Mouse (Mus musculus) liver (tissue): ENCODE measurements around the gene AW549877.

Experiments used
- DNase-seq: peaks from one replicate; pipeline ENCODE4 v3.0.0-alpha.2; 2020; ENCODE audit warnings: mixed read lengths

Gene AW549877

GRCm38 (mm10) chr15:3995448-3996266 lies at the start of gene AW549877:
Gene AW549877, minus strand, starts transcription at chr15:3995744.
- peak; percentile 97 for DNase-seq

GRCm38 (mm10) chr15:4043032-4043471 lies 47.5 kb upstream of the AW549877 start:
- DNase-seq: peak; percentile 7

GRCm38 (mm10) chr15:4042423-4042822 lies 46.9 kb upstream of the AW549877 start:
- no peak for DNase-seq

- DNase-seq: no peak
These were observed 37.8 kb upstream of the AW549877 start for GRCm38 (mm10) chr15:4033168-4034004.

- DNase-seq: no peak
These were observed 33.4 kb upstream of the AW549877 start for GRCm38 (mm10) chr15:4028960-4029359.

GRCm38 (mm10) chr15:4028411-4028700 lies 32.8 kb upstream of the AW549877 start:
- DNase-seq: no peak

GRCm38 (mm10) chr15:4027671-4028410 lies 32.3 kb upstream of the AW549877 start:
- no peak for DNase-seq

- DNase-seq: peak; percentile 75
These were observed 31.5 kb upstream of the AW549877 start for GRCm38 (mm10) chr15:4026831-4027584.

DNA sequence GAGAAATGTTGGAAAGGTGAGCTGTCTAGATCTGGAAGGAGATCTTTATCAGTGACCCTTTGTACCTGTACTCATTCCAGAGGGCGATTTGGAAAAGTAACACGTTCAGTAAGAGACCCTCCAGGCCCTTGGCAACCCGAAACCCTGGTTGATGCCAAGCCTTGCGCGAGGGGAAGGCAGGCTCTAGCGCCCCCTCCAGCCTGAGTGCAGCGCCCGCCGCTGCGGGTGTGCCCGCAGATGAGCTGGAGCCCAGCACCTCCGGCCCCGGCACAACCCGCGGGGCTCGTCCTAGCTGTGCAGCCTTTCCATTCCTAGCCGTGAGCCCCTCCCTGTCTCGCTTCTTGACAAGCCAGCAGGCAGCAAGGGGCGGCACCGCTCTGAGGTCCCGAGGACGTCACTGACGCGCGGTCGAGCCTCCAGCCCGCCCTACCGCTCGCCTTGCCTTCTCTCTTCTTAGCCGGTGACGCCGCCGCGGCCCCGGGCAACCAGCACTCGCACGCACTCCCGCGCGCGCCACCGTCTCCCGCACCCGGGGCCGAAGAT lies 30.8 kb upstream of the AW549877 start, which contains the start of gene Oxct1:
Gene Oxct1, plus strand, starts transcription at position 153 of the 543 bp plus-strand sequence.
- DNase-seq: peak; percentile 85

- no peak for DNase-seq
These were observed 30.0 kb upstream of the AW549877 start for GRCm38 (mm10) chr15:4025508-4025904.

- no peak for DNase-seq
These were observed 29.4 kb upstream of the AW549877 start for GRCm38 (mm10) chr15:4024726-4025507.

DNA sequence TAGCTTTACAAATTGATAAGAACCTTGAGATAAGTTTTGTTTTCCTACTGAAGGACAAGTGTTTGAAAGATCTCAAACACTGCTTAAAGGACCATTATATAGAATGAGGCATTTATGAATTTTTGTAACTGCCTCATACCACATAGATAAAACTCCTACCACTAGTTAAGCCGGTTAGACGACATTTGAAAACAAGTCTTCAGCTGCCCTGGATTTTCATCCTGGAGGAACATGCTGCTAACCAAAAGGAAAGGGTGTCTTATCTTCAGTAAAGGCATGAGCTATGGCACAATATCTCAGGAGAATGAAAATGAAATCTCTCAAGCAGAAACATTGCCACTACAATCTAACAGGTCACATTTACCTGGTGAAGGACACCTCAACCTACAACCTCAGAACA lies 28.2 kb upstream of the AW549877 start:
- DNase-seq: no peak

DNA sequence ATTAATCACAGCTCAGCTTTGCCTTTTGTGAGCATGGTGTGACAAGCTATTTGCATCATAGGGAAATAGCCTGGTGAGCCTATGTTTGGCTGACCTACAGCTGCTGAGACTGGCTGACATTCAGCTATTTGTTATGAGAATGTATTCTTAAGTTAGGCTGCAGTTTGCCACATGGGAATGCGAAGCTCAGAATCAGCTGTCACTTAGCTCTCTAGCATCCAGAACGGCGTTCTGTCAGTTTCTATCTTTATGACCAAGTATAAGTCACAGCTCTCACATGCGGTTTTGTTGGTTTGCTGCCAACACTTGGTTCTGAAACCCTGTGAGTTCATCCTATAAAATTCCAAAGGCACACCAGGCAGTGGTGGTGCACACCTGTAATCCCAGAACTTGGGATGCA lies 25.2 kb upstream of the AW549877 start:
- no peak for DNase-seq

DNA sequence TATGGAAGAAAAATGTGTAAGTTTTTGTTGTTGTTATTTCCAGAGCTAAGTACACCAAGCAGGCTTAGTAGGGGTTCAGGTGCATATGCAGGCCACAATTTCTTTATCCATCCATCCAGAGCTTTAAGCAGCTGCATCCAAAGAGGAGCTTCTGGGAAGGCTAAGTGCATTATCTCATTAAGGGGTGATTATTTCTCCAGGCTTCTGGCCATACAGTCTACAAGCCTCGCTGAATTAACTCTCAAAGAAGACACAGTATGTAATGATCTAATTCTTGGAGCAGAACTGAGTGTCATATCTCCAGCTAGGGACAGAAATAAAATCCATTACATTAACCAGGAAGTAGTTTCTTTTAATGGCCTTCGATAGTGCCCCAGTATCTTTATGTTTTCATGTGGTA lies 18.3 kb upstream of the AW549877 start:
- no peak for DNase-seq

- DNase-seq: no peak
These were observed 5.0 kb upstream of the AW549877 start for GRCm38 (mm10) chr15:4000536-4000935.

DNA sequence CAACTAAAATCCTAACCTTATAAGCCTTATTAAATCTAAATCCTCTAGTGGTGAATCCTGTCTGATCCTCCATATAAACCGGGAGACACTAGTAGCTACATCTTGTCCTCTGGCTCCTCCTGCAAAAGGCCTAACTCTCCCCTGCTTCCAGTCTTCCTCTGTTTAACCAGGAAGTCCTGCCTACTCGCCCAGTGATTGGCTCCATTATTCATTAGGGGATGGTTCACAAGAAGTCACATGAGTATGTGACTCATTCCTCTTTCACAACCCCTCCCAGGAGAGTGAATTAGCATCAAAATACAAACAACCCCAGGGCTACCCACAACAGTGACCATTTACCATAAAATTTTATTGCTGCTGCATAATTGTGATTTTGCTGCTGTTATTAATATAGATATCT lies 3.6 kb upstream of the AW549877 start:
- no peak for DNase-seq

DNA sequence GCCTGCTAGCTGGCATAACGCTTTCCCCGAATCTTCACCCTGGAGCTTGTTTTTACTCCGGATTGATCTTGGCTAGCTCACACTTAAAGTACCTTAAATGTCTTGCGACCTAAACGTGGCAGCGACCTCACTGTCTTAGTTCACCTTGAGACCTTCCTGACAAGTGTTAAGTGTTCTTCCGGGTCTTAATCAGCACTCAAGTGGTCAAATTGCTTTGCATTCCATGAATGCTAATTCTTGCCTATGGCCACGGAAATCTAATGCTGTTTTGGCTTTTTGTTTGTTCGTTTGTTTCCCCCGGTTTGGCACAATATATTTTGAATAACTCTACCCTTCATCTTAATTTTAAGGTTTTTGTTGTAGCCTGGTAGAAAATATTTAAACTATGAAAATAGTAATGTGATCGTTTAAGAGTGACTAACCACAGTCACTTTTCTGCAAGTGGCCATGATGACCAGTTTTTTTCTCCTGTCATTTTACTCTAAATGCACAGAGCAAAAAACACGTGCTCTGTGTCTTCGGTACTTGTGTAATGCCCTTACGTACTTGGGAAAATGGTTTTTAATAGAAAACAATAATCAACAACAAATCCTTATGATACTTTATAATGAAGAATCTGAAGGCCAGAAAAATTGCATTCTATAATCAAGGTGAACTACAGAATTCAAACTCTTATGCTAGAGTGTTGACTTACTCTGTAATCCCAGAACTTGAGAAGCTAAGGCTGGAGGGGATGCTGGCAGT lies 895 bp upstream of the AW549877 start:
- DNase-seq: no peak

DNA sequence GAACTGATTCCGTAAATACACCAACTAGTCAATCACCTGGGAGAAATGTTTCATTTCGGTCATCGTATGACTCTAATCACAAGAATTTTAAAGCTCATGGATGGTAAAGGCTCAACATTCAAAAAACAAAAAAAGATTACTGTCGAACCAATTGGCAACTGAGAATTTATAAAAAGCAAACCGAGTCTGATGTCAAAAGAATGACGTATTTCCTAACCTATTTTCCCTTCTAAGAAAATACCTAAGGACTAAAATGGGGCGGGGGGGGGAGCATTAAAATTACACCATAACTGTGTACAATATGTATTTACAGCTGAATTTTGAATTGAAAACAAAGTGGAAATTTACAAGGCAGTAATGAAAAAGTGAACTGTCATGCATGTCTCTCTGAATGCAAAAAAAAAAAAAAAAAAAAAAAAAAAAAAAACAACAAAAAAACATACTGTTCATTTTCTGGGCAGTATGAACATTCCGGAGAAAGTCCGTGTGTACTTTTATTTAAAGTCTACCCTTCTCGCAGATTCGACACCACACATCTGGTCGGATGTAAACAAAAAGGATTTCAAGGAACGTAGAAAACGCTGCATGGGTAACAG lies 594 bp downstream of the AW549877 start:
- DNase-seq: no peak

DNA sequence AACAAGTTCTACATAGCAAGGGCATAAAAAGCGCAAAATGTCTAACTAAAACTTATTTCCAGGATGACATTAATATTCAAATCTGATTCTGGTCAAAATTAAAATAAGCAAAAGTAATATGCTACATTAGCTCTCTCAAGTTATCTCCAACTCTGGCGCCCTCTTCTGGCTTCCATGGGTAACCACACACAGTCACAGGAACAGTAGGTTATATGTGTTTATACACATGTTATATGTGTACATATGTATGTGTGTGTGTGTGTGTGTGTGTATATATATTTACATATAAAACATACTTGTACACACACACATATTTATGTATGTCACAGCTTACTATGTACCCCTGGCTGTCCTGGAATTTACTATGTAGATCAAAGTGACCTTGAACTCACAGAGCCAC lies 7.6 kb downstream of the AW549877 start:
- DNase-seq: peak; percentile 40

DNA sequence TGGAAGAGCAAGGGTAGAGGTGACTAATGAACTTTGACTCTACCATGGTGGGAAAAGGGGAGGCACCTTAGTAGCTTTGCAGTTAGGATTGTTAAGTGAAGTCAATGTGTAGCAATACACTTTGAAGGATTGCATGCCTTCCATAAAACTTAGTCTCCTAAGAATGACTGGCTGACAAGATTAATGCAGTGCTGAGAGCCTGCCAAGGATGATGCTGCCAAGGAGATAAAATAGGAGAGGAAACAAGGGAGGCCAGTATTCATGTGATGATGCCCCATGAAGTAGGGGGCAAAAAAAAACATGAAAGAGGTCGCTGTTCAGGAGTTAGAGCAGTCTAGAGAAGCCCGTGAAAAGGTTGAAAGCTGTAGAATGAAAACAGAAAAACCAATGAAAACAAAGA lies 10.7 kb downstream of the AW549877 start:
- DNase-seq: no peak
